Mouse (Mus musculus): Measurements from ENCODE around the gene Prss57.
A peak's percentile ranks its signal among the peaks of the same experiment; 100 is the strongest.
"Not testable (repeated sequence)": the region's sequence is repeated elsewhere in the genome, so short reads cannot be mapped to it uniquely, and the experiment has no call there.

Gene Prss57

GRCm38 (mm10) chr10:79764234-79764633 lies 26.5 kb downstream of the Prss57 start:
- no peak for DNase-seq (ENCODE audit: extremely low read depth, insufficient read length, low spot score)

DNA sequence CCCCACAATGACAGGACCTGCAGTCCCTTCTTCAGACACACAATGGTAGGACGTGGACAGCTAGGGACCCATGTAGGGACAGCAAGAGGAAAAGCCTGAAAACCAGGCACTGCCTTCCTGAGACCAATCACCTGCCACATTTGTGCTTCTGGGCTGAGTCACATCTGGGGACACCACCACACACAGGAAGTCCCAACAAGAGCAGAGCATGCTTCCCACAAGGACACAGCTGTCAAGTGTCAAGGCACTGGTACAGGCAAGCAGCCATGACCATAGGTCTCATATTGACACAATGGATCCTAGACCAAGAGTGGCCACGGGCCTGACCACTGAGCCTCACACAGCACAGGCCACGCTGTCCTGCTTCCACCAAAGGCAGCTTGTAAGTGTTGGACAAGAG lies 27.9 kb downstream of the Prss57 start:
- no peak for DNase-seq (ENCODE audit: extremely low read depth, insufficient read length, low spot score)

DNA sequence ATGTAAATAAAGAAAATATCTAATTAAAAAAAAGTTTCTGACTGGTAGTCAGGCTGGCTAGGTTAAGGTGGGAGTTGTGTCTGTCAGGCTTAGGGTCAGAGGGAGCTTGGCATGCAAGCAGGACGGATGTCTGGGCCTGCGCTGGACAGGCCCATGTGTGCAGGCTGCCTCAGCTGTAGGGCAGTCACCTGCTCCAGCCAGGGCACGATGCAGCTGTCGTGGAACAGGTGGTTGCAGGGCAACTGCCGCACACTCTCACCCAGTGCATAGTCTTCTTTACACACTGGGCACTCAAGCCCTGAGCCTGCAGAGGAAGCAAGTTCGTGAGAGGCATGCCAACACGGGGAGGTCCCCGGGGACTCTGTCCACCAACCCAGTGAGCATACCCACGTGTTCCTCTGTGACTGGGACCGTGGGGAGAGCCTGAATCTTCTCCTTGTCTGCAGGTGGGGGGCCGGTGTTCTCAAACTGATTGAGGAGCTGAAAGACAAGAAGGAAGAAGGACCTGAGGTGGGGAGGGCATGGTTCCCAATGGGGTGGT lies 30.1 kb downstream of the Prss57 start:
- DNase-seq (ENCODE audit: extremely low read depth, insufficient read length, low spot score), result no peak

DNA sequence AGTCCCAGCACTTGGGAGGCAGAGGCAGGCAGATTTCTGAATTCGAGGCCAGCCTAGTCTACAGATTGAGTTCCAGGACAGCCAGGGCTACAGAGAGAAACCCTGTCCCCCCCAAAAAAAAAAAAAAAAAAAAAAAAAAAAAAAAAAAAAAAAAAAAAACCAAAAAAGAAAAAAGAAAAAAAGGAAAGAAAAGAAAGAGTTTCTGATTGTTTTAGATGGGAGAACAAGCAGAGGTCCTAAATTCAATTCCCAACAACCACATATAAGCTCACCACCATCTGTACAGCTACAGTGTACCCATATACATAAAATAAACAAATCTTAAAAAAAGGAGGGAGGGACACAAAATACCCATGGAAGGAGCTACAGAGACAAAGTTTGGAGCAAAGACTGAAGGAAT lies 31.1 kb downstream of the Prss57 start:
- not testable (repeated sequence) for DNase-seq (ENCODE audit: extremely low read depth, insufficient read length, low spot score)

DNA sequence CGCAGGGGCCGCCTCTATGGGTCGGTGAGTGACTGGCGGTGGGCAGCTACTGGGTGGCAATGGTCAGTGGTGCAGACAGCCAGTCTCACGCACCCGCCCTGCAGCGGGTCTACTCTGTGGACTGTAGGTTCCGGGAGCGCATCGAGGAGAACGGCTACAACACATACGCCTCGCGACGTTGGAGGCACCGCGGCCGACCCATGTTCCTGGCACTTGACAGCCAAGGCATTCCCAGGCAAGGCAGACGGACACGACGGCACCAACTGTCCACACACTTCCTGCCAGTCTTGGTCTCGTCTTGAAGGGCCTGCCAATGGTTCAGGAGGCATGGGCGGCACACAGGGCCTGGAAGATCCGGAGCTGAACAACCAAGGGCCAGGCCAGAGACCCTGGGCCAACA lies 34.1 kb downstream of the Prss57 start:
- DNase-seq (ENCODE audit: extremely low read depth, insufficient read length, low spot score), result no peak

DNA sequence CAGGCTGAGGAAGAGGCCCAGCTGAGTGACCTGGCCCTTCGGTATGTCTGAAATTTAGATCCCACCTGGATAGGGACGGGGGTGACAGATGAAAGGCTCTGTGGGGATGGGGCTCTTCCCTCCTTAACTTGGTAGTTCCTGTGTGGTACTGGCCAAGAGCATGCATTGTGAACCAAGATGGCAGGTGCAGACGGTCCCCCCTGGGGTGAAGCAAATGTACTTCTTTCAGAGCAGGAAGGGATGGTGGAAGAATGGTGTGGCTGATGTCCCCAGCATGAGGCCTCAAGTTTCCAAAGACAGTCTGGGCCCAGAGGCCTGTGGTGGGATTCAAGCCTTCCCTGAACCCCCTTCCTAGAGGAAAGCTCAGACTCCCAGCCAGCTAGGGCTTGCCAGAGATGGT lies 34.9 kb downstream of the Prss57 start:
- DNase-seq (ENCODE audit: extremely low read depth, insufficient read length, low spot score), result no peak

DNA sequence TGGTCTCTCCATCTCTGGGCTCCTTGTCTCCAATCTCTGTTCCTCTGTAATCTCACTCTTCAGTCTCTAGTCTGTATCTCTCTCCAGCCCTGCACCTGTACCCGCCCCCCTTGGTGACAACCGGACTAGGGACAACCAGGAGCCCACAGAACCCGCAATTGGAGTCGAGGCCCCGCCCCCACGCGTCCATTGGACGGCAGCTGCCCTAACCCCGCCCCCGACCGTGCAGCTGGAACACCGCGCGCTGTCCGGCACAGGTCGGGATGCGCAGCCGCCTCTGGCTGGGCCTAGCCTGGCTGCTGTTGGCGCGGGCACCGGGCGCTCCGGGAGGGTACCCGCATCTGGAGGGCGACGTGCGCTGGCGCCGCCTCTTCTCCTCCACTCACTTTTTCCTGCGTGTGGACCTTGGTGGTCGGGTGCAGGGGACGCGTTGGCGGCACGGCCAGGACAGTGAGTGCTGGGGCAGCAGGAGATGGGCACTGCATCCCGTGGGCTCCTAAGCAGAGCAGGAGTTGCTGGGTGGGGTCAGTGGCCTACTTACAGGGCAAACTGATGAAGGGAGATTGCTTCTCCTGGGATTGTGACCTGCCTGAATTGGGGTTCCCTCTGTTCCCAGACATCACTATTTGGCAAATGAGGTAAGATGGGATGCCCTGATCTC lies 35.8 kb downstream of the Prss57 start, which contains the start of gene Fgf22:
Gene Fgf22 (plus strand): TSS at position 221 of the 661 bp plus-strand sequence.
- no peak for DNase-seq (ENCODE audit: extremely low read depth, insufficient read length, low spot score)

DNA sequence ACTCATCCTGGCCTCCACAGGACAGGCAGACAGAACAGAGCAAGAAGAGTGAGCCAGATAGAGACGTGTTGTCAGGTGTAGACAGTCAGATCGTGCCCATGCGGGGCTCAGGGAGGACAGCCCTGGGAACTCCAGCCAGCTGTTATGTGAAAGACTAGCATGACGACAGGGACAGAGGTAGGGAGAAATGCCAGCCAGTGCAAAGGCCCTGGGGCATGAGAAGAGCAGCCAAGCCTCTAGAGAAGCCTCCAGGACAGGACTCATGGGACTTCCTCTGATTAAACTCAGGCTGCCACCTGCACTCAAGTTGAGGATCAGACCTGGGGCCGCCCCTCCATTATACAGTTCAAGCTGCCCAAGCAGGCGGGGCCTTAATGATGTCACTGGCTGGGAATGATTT lies 42.3 kb downstream of the Prss57 start:
- no peak for DNase-seq (ENCODE audit: extremely low read depth, insufficient read length, low spot score)

DNA sequence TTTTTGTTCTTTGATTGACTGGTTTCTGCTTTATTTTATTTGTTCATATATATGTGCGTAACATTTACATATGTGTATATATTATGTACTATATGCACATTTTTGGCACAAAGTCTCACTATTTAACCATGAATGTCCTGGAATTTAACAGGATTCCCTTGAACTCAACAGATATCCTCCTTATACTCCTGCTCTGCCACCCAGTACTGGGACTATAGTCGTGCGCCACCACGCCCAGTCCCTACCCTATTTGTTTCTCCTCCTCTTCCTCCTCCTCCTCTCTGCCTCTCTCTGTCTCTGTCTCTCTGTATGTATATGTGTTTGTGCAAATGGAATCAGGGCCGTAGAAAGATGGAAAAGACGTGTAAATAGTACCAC lies 44.0 kb downstream of the Prss57 start:
- no peak for DNase-seq (ENCODE audit: extremely low read depth, insufficient read length, low spot score)

GRCm38 (mm10) chr10:79745898-79746773 lies 44.6 kb downstream of the Prss57 start, which contains the start of gene Polrmt:
TSS of gene Polrmt (minus strand) at chr10:79746581.
- DNase-seq (ENCODE audit: extremely low read depth, insufficient read length, low spot score), result peak; percentile 97

- DNase-seq (ENCODE audit: extremely low read depth, insufficient read length, low spot score), result no peak
These were observed 45.4 kb downstream of the Prss57 start for GRCm38 (mm10) chr10:79745411-79745810.

DNA sequence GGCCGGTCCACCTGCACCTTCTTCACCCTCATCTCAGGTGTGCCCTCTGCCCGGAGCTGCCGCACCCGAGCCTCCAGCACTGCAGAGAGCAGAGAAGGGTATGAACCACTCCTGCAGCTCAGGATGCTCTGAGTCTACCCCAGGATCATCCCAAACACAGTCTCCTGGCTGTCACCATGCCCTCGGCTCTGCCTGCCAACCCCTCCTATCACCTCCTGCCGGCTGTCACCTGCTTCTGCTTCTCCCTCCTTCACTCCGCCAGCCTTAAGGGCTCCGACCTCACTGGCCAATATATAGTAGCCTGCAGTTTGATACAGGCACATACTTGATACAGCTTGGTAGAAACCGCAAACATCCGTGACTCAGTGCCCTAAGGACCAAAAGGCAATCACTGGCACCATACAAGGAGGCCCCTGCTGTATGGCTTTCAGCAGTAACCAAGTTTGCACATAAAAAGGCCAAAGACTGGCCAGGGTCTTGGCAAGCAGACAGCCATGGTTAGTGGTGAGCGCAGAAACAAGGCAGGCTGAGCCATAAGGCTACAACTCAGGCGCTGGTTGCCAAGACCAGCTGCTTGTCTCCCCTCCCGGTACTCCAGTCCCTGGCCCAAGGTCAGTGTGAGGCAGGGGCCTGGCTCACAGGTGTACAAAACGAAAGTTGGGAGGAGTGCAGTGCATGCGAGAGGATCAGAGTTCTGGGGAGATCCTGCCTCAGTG lies 47.0 kb downstream of the Prss57 start:
- no peak for DNase-seq (ENCODE audit: extremely low read depth, insufficient read length, low spot score)

DNA sequence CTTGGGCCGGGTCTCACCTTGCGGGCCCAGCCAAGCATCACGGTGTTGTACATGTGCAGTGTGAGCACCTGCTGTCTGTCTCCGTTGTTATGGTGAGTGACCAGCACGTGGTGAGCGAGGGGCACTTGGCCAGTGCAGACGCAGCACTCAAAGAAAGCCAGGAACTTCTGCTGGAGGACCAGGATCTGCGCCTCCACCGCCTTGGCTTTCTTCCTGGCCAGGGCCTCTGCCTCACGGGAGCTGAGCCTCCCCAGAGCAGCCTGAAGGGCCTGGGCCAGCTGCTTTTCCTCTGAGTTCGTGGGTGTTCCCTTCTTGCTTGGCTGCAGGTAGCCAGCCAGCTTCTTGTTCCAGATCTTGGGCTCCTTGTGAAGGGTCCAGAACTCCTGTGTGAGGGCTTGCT lies 47.6 kb downstream of the Prss57 start:
- no peak for DNase-seq (ENCODE audit: extremely low read depth, insufficient read length, low spot score)

DNA sequence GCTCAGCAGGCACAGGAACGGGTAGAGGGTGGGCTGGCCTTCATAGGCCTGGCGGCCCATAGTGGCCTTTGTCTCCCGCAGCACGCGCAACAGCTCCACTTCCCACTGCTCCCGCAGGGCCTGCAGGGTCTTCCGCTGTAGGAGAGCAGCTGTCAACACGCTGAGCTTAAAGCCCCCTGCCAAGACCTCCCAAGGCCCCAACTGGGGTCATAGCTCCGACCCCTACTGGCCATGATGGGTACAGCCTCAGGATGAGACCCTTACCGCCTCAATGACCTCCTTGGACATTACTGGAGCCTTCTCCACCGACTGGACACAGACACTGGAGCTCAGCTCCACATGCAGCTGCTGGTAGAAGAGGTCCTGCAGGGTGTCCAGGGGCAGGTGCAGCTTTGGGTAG lies 49.9 kb downstream of the Prss57 start:
- no peak for DNase-seq (ENCODE audit: extremely low read depth, insufficient read length, low spot score)

DNA sequence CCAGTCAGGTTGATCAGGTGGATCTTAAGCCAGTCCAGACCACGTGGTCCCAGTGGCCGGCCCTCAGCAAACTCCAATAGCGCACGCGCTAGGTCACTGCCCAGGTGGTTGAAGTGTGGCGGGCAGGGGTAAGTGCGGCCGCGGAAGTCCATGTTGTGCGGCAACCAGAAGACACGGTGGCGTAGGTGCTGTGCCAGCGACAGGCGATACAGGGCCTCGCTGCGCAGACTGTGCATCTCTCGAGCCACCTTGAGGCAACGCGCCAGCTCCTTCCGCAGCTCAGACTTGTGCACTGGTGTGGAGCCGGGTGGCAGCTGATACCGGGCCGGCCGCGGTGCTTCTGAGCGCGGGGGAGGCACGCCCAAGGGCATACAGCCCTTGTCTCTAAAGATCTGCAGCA lies 51.5 kb downstream of the Prss57 start:
- no peak for DNase-seq (ENCODE audit: extremely low read depth, insufficient read length, low spot score)

DNA sequence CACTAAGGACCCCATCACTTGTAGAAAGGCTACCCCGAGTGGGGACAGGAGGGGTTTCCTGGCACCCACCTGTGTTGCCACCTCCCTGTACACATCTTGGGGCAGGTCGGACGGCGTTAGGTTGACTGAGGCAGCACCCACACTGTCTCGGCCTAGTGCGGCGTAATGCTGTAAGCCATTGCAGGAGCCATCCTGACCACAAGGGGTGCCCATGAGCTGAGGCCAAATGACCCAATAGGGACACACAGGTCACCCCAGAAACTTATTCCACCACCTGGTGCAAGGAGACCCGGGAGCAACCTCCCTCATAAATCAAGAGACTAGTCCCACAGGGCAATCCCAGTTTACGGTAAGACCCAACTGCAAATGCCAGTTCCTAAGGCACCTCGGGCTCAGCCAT lies 52.5 kb downstream of the Prss57 start:
- DNase-seq (ENCODE audit: extremely low read depth, insufficient read length, low spot score), result no peak

DNA sequence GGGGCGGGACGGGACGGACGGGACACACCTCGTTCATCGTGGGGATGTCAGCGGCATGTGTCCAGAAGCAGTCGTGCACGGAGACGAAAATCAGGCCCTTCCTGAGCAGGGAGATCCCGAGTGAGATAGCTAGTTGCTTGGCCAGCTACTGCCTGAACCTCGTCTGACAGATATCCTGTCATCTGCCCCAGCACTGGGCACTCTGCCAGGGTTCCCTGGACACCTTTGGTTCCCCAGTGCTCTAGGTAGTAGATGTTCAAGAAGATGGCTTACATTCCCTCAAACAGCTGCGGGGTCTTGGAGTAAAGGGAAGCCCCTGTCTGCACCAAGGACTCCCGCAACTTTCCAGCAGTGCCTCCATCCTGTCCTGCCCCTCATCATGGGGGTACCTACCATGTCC lies 54.1 kb downstream of the Prss57 start:
- no peak for DNase-seq (ENCODE audit: extremely low read depth, insufficient read length, low spot score)

- DNase-seq (ENCODE audit: extremely low read depth, insufficient read length, low spot score), result no peak
These were observed 55.4 kb downstream of the Prss57 start for GRCm38 (mm10) chr10:79735361-79735760.

- no peak for DNase-seq (ENCODE audit: extremely low read depth, insufficient read length, low spot score)
These were observed 56.9 kb downstream of the Prss57 start for GRCm38 (mm10) chr10:79733847-79734246.

GRCm38 (mm10) chr10:79732500-79732899 lies 58.3 kb downstream of the Prss57 start:
- DNase-seq (ENCODE audit: extremely low read depth, insufficient read length, low spot score), result no peak
